Mouse (Mus musculus) CH12.LX (cell line): Measurements from ENCODE around the gene Fbxo11.

ENCODE experiments used
- CHD1 ChIP-seq: IDR thresholded peaks from 2 replicates; pipeline ENCODE4 v1.6.1; 2012; ENCODE audit warnings: low read depth, low read length, improper control_type of control experiment, inconsistent platforms
- CTCF ChIP-seq, 2 experiments: IDR thresholded peaks in 1 of 2; conservative IDR thresholded peaks in 1 of 2; 2 replicates each; pipeline ENCODE4 v1.5.1; 2011 to 2012; ENCODE audit warnings: low read depth in 2 of 2, low read length in 2 of 2, improper control_type of control experiment in 1 of 2, inconsistent platforms in 1 of 2, mild to moderate bottlenecking in 1 of 2, moderate library complexity in 1 of 2
- E2F4 ChIP-seq: IDR thresholded peaks from 2 replicates; pipeline ENCODE4 v1.6.1; 2011; ENCODE audit warnings: low read depth, low read length, improper control_type of control experiment; ENCODE audit not compliant: insufficient replicate concordance
- ETS1 ChIP-seq: conservative IDR thresholded peaks from 2 replicates; pipeline ENCODE4 v1.6.1; 2012; ENCODE audit warnings: low read depth, mild to moderate bottlenecking, inconsistent platforms, low read length, improper control_type of control experiment, moderate library complexity
- HCFC1 ChIP-seq: IDR thresholded peaks from 2 replicates; pipeline ENCODE4 v1.6.1; 2012; ENCODE audit warnings: low read depth, mild to moderate bottlenecking, inconsistent platforms, low read length, improper control_type of control experiment
- KAT2A ChIP-seq: IDR thresholded peaks from 2 replicates; pipeline ENCODE4 v1.6.1; 2012; ENCODE audit warnings: low read length, improper control_type of control experiment, inconsistent platforms; ENCODE audit not compliant: insufficient replicate concordance
- NRF1 ChIP-seq: IDR thresholded peaks from 2 replicates; pipeline ENCODE4 v1.6.1; 2014; ENCODE audit warnings: low read depth, mild to moderate bottlenecking, inconsistent platforms, low read length, improper control_type of control experiment, moderate library complexity
- POLR2AphosphoS2 ChIP-seq: IDR thresholded peaks from 2 replicates; pipeline ENCODE4 v1.6.1; 2011; ENCODE audit warnings: low read depth, low read length, improper control_type of control experiment
- RCOR1 ChIP-seq: conservative IDR thresholded peaks from 2 replicates; pipeline ENCODE4 v1.6.1; 2012; ENCODE audit warnings: low read depth, mild to moderate bottlenecking, inconsistent platforms, low read length, improper control_type of control experiment
- ZNF384 ChIP-seq: IDR thresholded peaks from 2 replicates; pipeline ENCODE4 v1.6.1; 2012; ENCODE audit warnings: low read depth, low read length, improper control_type of control experiment, inconsistent platforms

GRCm38 (mm10) chr17:87957096-87957840 is 107.8 kb downstream of the Fbxo11 start:
- no peak for TF ChIP-seq ZNF384
- no peak for TF ChIP-seq CTCF (conservative IDR thresholded peaks at IDR 0.05 in 1 of 2, IDR thresholded peaks at IDR 0.05 in 1 of 2; ENCODE audit: low read depth in 2 of 2, low read length in 2 of 2)
- no peak for TF ChIP-seq E2F4
- TF ChIP-seq NRF1, result no peak
- TF ChIP-seq RCOR1, result no peak
- TF ChIP-seq CHD1, result no peak
- no peak for TF ChIP-seq POLR2AphosphoS2
- TF ChIP-seq HCFC1, result no peak
- TF ChIP-seq ETS1, result no peak
- no peak for TF ChIP-seq KAT2A
